Mouse (Mus musculus) heart, embryonic 16.5 days (tissue): Measurements from ENCODE around the gene Ntpcr. TPM values are rescaled to one million over a fixed set of nuclear protein-coding genes. Genes with fewer than 3 reads are reported as not detected.

Experiments used
- ATAC-seq: fragments of 200-750 bp; cut with Nextera tagmentation; replicated peaks from 2 replicates; pipeline ENCODE4 v1.8.0; 2017; ENCODE audit warnings: moderate number of reproducible peaks; ENCODE audit not compliant: insufficient read depth, low FRiP score; ENCODE audit errors: extremely low read depth
- H3K27ac ChIP-seq: fragments of 300-500 bp; sonication (generic); 2 replicates; pipeline ENCODE4 v1.5.1; 2014; ENCODE audit warnings: mild to moderate bottlenecking, low read length, control low read depth, moderate library complexity
- H3K27me3 ChIP-seq: fragments of 300-500 bp; sonication (generic); 2 replicates; pipeline ENCODE4 v1.6.1; 2014; ENCODE audit warnings: low read length, mixed read lengths; ENCODE audit not compliant: control insufficient read depth, insufficient read depth
- H3K36me3 ChIP-seq: fragments of 300-500 bp; sonication (generic); 2 replicates; pipeline ENCODE4 v1.6.1; 2014; ENCODE audit not compliant: control insufficient read depth, insufficient read depth
- H3K4me1 ChIP-seq: fragments of 300-500 bp; sonication (generic); 2 replicates; pipeline ENCODE4 v1.6.1; 2014; ENCODE audit warnings: low read length, mixed read lengths; ENCODE audit not compliant: control insufficient read depth, insufficient read depth
- H3K4me2 ChIP-seq: fragments of 300-500 bp; sonication (generic); 2 replicates; pipeline ENCODE4 v1.6.1; 2014; ENCODE audit warnings: low read depth, mild to moderate bottlenecking, control low read depth, low read length
- H3K4me3 ChIP-seq: fragments of 300-500 bp; sonication (generic); 2 replicates; pipeline ENCODE4 v1.5.1; 2014; ENCODE audit warnings: mild to moderate bottlenecking, control low read depth, low read length
- H3K9ac ChIP-seq: fragments of 300-500 bp; sonication (generic); 2 replicates; pipeline ENCODE4 v1.6.1; 2014; ENCODE audit warnings: low read length, control low read depth
- H3K9me3 ChIP-seq: fragments of 300-500 bp; sonication (generic); replicated peaks from 2 replicates; pipeline ENCODE4 v1.6.1; 2016; ENCODE audit warnings: low read length; ENCODE audit not compliant: control insufficient read depth
- WGBS: fragments of 180-500 bp; shearing (Covaris S2); extraction: QIAGEN DNeasy Blood & Tissue Kit; methylation state at CpG from one replicate; pipeline ENCODE4 v1.1.7; 2014; 5-methylcytosine and 5-hydroxymethylcytosine counted together
- polyA plus RNA-seq: library from polyadenylated mRNA; unstranded; fragments of >200 nt; fragmentation: Nextera tagmentation; extraction: Ambion mirVana; gene quantifications from 2 replicates; pipeline ENCODE4 v1.2.1, GENCODE M21; 2015

Gene Ntpcr
- polyA plus RNA-seq, 1 experiment from 2014 or later = 30.8 TPM

GRCm38 (mm10) chr8:125777478-125778164 lies 47.9 kb downstream of the Ntpcr start:
- Histone ChIP-seq H3K4me2 (no peak overlapping the region), H3K27me3 (no peaks in the 10 kb centered on the region), H3K9me3 (no peaks in the 10 kb centered on the region), H3K4me1 (no peaks in the 10 kb centered on the region), H3K4me3 (no peak overlapping the region), H3K9ac (no peak overlapping the region), H3K36me3 (no peaks in the 10 kb centered on the region), H3K27ac (no peak overlapping the region)
- ATAC-seq = no peak
- 50% methylated on average over 12 of the region's 12 CpGs for WGBS

- Histone ChIP-seq H3K27me3 (no peaks in the 10 kb centered on the region), H3K9me3 (no peaks in the 10 kb centered on the region), H3K4me3 (no peak overlapping the region), H3K4me1 (no peaks in the 10 kb centered on the region), H3K4me2 (no peak overlapping the region), H3K9ac (no peak overlapping the region), H3K27ac (no peak overlapping the region), H3K36me3 (no peaks in the 10 kb centered on the region)
- ATAC-seq = no peak
- 90% methylated on average over 5 of the region's 5 CpGs for WGBS
Measured at GRCm38 (mm10) chr8:125778919-125779318, 49.2 kb downstream of the Ntpcr start.

DNA sequence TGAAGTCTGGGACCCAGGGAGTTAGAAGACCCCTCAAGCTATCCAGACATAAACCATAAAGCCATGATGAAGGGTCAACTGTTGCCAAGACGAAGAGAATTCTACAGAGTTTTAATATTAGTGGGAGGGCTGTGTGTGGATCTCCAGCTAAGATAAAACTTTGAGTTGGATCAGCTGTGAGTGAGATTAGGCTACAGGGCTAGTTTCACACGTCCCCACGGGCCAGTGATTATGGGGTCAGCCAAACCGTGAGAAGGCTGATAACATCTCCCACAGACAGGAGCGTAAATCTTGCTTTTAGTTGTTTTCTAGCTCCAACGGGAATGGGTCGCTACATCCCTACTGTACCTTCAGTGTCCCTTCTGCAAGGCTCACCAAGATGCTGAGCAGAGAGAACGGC lies 49.9 kb downstream of the Ntpcr start:
- Histone ChIP-seq H3K4me1 (no peaks in the 10 kb centered on the region), H3K9ac (no peak overlapping the region), H3K4me2 (no peak overlapping the region), H3K9me3 (no peaks in the 10 kb centered on the region), H3K36me3 (no peaks in the 10 kb centered on the region), H3K4me3 (no peak overlapping the region), H3K27me3 (no peaks in the 10 kb centered on the region), H3K27ac (no peak overlapping the region)
- no peak for ATAC-seq
- WGBS = 56% methylated on average over 8 of the region's 8 CpGs

- Histone ChIP-seq H3K27ac (no peak overlapping the region), H3K4me1 (no peaks in the 10 kb centered on the region), H3K27me3 (no peaks in the 10 kb centered on the region), H3K4me2 (no peak overlapping the region), H3K9me3 (no peaks in the 10 kb centered on the region), H3K9ac (no peak overlapping the region), H3K4me3 (no peak overlapping the region), H3K36me3 (no peaks in the 10 kb centered on the region)
- 68% methylated on average over 3 of the region's 3 CpGs for WGBS
- ATAC-seq = no peak
Measured at GRCm38 (mm10) chr8:125782161-125782560, 52.4 kb downstream of the Ntpcr start.

DNA sequence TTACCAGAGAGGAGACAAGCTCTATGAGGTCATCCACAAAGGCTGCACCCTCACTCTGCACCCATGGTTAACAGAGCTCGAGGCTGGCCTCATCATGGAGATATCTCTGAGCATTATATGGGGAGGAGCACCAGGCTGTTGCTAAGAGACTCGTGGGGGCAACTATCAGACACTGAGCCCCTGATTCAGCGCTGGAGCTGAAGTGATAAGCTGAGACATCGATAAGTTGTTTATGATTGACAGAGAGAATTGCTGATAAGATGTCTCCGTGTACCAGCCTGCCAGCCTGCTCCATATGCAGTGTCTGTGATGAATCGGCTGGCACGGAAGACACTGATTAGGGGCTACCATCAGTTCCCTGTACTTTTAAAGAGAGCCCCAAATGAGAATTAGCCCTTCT lies 57.1 kb downstream of the Ntpcr start:
- no peak for ATAC-seq
- H3K4me3 ChIP-seq = no peak overlapping the region
- no peak overlapping the region for H3K9ac ChIP-seq
- no peaks in the 10 kb centered on the region for H3K9me3 ChIP-seq
- no peaks in the 10 kb centered on the region for H3K27me3 ChIP-seq
- no peak overlapping the region for H3K27ac ChIP-seq
- H3K36me3 ChIP-seq = no peaks in the 10 kb centered on the region
- H3K4me2 ChIP-seq = no peak overlapping the region
- WGBS = 46% methylated on average over 7 of the region's 7 CpGs
- H3K4me1 ChIP-seq = no peaks in the 10 kb centered on the region

- WGBS = 48% methylated on average over 9 of the region's 9 CpGs
- Histone ChIP-seq H3K27me3 (no peaks in the 10 kb centered on the region), H3K4me2 (no peak overlapping the region), H3K9ac (no peak overlapping the region), H3K4me3 (no peak overlapping the region), H3K4me1 (peaks cover 5% of the 10 kb centered on the region), H3K36me3 (no peaks in the 10 kb centered on the region), H3K9me3 (no peaks in the 10 kb centered on the region), H3K27ac (no peak overlapping the region)
- no peak; the same call in 1 of the 2 replicates for ATAC-seq
Measured at GRCm38 (mm10) chr8:125792816-125793455, 63.2 kb downstream of the Ntpcr start.

- no peak overlapping the region for H3K27ac ChIP-seq
- no peak overlapping the region for H3K9ac ChIP-seq
- no peaks in the 10 kb centered on the region for H3K36me3 ChIP-seq
- H3K4me1 ChIP-seq = peaks cover 5% of the 10 kb centered on the region
- no peaks in the 10 kb centered on the region for H3K27me3 ChIP-seq
- no peak overlapping the region for H3K4me2 ChIP-seq
- H3K9me3 ChIP-seq = no peaks in the 10 kb centered on the region
- H3K4me3 ChIP-seq = no peak overlapping the region
- ATAC-seq = no peak
- 59% methylated on average over 2 of the region's 2 CpGs for WGBS
Measured at GRCm38 (mm10) chr8:125795341-125795740, 65.6 kb downstream of the Ntpcr start.

DNA sequence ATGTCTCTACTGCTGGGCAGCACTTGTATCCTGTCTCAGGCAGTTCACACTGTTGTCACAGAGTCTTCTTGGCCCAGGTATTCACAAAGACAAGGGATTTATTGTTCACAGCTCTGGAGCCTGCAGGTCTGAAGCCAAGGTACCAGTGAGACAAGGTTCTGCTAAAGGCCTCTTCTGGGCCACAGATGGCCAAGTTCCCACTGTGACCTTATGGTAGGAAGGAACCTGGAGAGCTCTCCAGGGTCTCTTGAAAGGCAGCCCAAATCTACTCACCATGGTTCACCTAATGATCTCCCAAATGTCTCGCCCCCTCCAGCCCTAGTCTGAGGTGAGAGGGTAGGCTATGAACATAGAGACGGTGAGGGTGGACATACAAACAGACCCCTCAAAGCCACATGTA lies 67.2 kb downstream of the Ntpcr start:
- Histone ChIP-seq H3K36me3 (no peaks in the 10 kb centered on the region), H3K27ac (no peak overlapping the region), H3K9ac (no peak overlapping the region), H3K4me2 (no peak overlapping the region), H3K9me3 (no peaks in the 10 kb centered on the region), H3K4me1 (peaks cover 5% of the 10 kb centered on the region), H3K27me3 (no peaks in the 10 kb centered on the region), H3K4me3 (no peak overlapping the region)
- WGBS = 74% methylated on average over 2 of the region's 2 CpGs
- ATAC-seq = no peak
